Mouse (Mus musculus) CD4-positive, CD25-positive, alpha-beta regulatory T cell, adult 9 weeks (primary cell): ENCODE results near the gene Klhl41. TPM values are rescaled to one million over a fixed set of nuclear protein-coding genes. Genes with fewer than 3 reads are reported as not detected.

Experiments used
- polyA plus RNA-seq: library from polyadenylated mRNA; unstranded; fragments of 100-300 nt; shearing (Covaris generic); gene quantifications from one replicate; pipeline ENCODE4 v1.2.1, GENCODE M21; 2017

Klhl41 gene
- polyA plus RNA-seq: not detected

GRCm38 (mm10) chr2:69669853-69670252 is at the start of gene Klhl41:
Gene Klhl41, plus strand, starts transcription at chr2:69670120.

GRCm38 (mm10) chr2:69646726-69647490 is 23.0 kb upstream of the Klhl41 start, which contains the start of gene Bbs5:
Gene Bbs5, plus strand, starts transcription at chr2:69647171.

GRCm38 (mm10) chr2:69712981-69713625 is 43.2 kb downstream of the Klhl41 start, which contains the start of gene Fastkd1:
Gene Fastkd1, minus strand, starts transcription at chr2:69713516.

GRCm38 (mm10) chr2:69722273-69722649 is 52.3 kb downstream of the Klhl41 start, which contains the start of gene Ppig:
Gene Ppig, plus strand, starts transcription at chr2:69722545.

Other genes starting within 250 kb of the Klhl41 start
- not detected for gene Lrp2, start 84.1 kb upstream of the Klhl41 start, polyA plus RNA-seq
- gene Bbs5, start 22.9 kb upstream of the Klhl41 start, polyA plus RNA-seq: 0.73 TPM
- gene Fastkd1, start 43.4 kb downstream of the Klhl41 start, polyA plus RNA-seq: 16.6 TPM
- gene Ppig, start 52.4 kb downstream of the Klhl41 start, polyA plus RNA-seq: 195 TPM
- gene Ccdc173, start 119.5 kb downstream of the Klhl41 start, polyA plus RNA-seq: 4.0 TPM
- 33.3 TPM for gene Phospho2, start 119.5 kb downstream of the Klhl41 start, polyA plus RNA-seq
- gene Klhl23, start 151.8 kb downstream of the Klhl41 start, polyA plus RNA-seq: 0.20 TPM
- 353 TPM for gene Ssb, start 191.4 kb downstream of the Klhl41 start, polyA plus RNA-seq
- gene Mettl5, start 215.5 kb downstream of the Klhl41 start, polyA plus RNA-seq: 40.6 TPM
- 7.5 TPM for gene Ubr3, start 227.1 kb downstream of the Klhl41 start, polyA plus RNA-seq